Mouse (Mus musculus) lung, adult 2 months (tissue): ENCODE data around the gene Keap1.

Experiments
- CTCF ChIP-seq: fragments of 200-500 bp; IDR thresholded peaks from 2 replicates; pipeline ENCODE4 v1.5.1; 2011; ENCODE audit warnings: mild to moderate bottlenecking, low read length, control low read depth; ENCODE audit not compliant: insufficient read depth
- POLR2A ChIP-seq: fragments of 200-500 bp; IDR thresholded peaks from 2 replicates; pipeline ENCODE4 v1.6.1; 2011; ENCODE audit warnings: low read depth, mild to moderate bottlenecking, control low read depth, low read length, borderline replicate concordance; ENCODE audit errors: extremely low read depth

GRCm38 (mm10) chr9:21197981-21198380 is 41.2 kb downstream of the Keap1 start:
- TF ChIP-seq CTCF = no peak
- no peak for TF ChIP-seq POLR2A
